In the genomic region with DNA sequence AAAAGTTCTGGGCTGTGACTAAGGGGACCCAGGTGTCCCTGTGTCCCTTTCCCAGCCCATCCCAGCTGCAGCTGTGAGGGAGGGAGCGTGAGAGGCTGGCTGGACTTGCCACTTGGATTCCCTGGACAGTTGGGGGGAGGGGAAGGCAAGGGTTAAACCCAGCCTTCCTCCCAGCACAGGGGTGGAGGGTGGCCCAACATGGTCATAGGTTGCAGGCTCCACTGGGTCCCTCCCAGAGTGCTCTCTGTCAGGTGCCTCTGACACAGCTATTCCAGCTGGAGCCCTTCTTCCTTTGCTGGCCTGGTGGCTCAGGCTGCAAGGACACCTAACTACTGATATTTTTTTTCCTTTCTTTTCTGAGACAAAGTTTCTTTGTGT, we compare ENCODE assay signal across 12 mouse cellular contexts. TPM values are rescaled to one million over a fixed set of nuclear protein-coding genes. Genes with fewer than 3 reads are reported as not detected.
A peak's percentile ranks its signal among the peaks of the same experiment; 100 is the strongest.
DNase-seq lines count a peak whose midpoint lies in the region; ATAC-seq and TF ChIP-seq lines count a peak whose summit lies in the region.
"Had no signal": no experiment of that assay in that cellular context is flagged by ENCODE, and none has a peak within 500 bp of the region (broad histone marks: within the 10 kb centered on the region; RNA-seq: fewer than 3 reads in every experiment).

No protein-coding gene starts in this region.

- no peak overlapping the region for H3K4me3 ChIP-seq in intestine, embryonic 14.5 days (ENCODE audit: low read depth, low read length)
- no peak overlapping the region for H3K4me3 ChIP-seq in intestine, postnatal 0 days (ENCODE audit: low read depth, low read length)
- no peak overlapping the region for H3K4me3 ChIP-seq in kidney, postnatal 0 days (replicated peaks; ENCODE audit: low read depth, low read length)
- H3K4me3 ChIP-seq in stomach, embryonic 14.5 days (ENCODE audit: low read depth, low read length) = no peak overlapping the region
- H3K4me3 ChIP-seq: limb, embryonic 15.5 days had no signal

- no CpG with 5 or more reads among the region's 1 CpGs for WGBS in intestine, embryonic 14.5 days
- WGBS in intestine, postnatal 0 days = 50% methylated on average over 1 of the region's 1 CpGs
- 67% methylated on average over 1 of the region's 1 CpGs for WGBS in kidney, postnatal 0 days
- 82% methylated on average over 1 of the region's 1 CpGs for WGBS in stomach, embryonic 14.5 days

- H3K36me3 ChIP-seq in intestine, embryonic 14.5 days (ENCODE audit: control insufficient read depth, insufficient read depth, low read length) = no peaks in the 10 kb centered on the region
- no peaks in the 10 kb centered on the region for H3K36me3 ChIP-seq in intestine, postnatal 0 days (ENCODE audit: control insufficient read depth, insufficient read depth)
- H3K36me3 ChIP-seq in kidney, postnatal 0 days (ENCODE audit: insufficient read depth, low read length) = no peaks in the 10 kb centered on the region
- no peaks in the 10 kb centered on the region for H3K36me3 ChIP-seq in stomach, embryonic 14.5 days (ENCODE audit: control insufficient read depth, insufficient read depth, low read length)
- H3K36me3 ChIP-seq: limb, embryonic 15.5 days had no signal

- H3K4me2 ChIP-seq in intestine, embryonic 14.5 days (ENCODE audit: low read length) = no peak overlapping the region
- H3K4me2 ChIP-seq in intestine, postnatal 0 days (replicated peaks; ENCODE audit: low read depth) = no peak overlapping the region
- H3K4me2 ChIP-seq in kidney, postnatal 0 days (ENCODE audit: low read length) = no peak overlapping the region
- no peak overlapping the region for H3K4me2 ChIP-seq in stomach, embryonic 14.5 days (replicated peaks; ENCODE audit: low read depth, low read length)
- H3K4me2 ChIP-seq: limb, embryonic 15.5 days had no signal

- H3K27me3 ChIP-seq in intestine, embryonic 14.5 days (replicated peaks; ENCODE audit: control insufficient read depth, insufficient read depth, low read length) = 0 out of 2 replicates have a peak, but pooled peaks cover 5% of the 10 kb centered on the region
- no peaks in the 10 kb centered on the region; the same call in 1 of the 2 replicates for H3K27me3 ChIP-seq in intestine, postnatal 0 days (replicated peaks; ENCODE audit: control insufficient read depth, insufficient read depth, low read length)
- H3K27me3 ChIP-seq in kidney, postnatal 0 days (ENCODE audit: insufficient read depth, low read length) = no peaks in the 10 kb centered on the region
- H3K27me3 ChIP-seq in stomach, embryonic 14.5 days (ENCODE audit: control insufficient read depth, insufficient read depth, low read length) = 0 out of 2 replicates have a peak, but pooled peaks cover under 1% of the 10 kb centered on the region

- H3K4me1 ChIP-seq in intestine, embryonic 14.5 days (replicated peaks; ENCODE audit: control insufficient read depth, insufficient read depth, low read length) = no peaks in the 10 kb centered on the region; the same call in 1 of the 2 replicates
- no peaks in the 10 kb centered on the region for H3K4me1 ChIP-seq in intestine, postnatal 0 days (replicated peaks; ENCODE audit: control insufficient read depth, insufficient read depth, low read length)
- H3K4me1 ChIP-seq in kidney, postnatal 0 days (replicated peaks; ENCODE audit: insufficient read depth, low read length) = 0 out of 2 replicates have a peak, but pooled peaks cover 10% of the 10 kb centered on the region
- H3K4me1 ChIP-seq in stomach, embryonic 14.5 days (ENCODE audit: control insufficient read depth, insufficient read depth, low read length) = peaks cover 22% of the 10 kb centered on the region
- H3K4me1 ChIP-seq: limb, embryonic 15.5 days had no signal

- no peak overlapping the region for H3K27ac ChIP-seq in intestine, embryonic 14.5 days (ENCODE audit: low read depth)
- no peak overlapping the region for H3K27ac ChIP-seq in intestine, postnatal 0 days (ENCODE audit: low read depth, low read length)
- peak overlapping the region; percentile 42; the same call in 1 of the 2 replicates for H3K27ac ChIP-seq in kidney, postnatal 0 days
- no peak overlapping the region; the same call in 1 of the 2 replicates for H3K27ac ChIP-seq in stomach, embryonic 14.5 days (ENCODE audit: low read length)
- H3K27ac ChIP-seq: limb, embryonic 15.5 days had no signal

- ATAC-seq in intestine, embryonic 14.5 days (replicated peaks; ENCODE audit: low FRiP score, low TSS enrichment, low read depth) = peak; percentile 56; the same call in 1 of the 2 replicates
- no peak for ATAC-seq in intestine, postnatal 0 days
- peak; percentile 76 for ATAC-seq in kidney, postnatal 0 days (replicated peaks; ENCODE audit: low FRiP score, low read depth)
- peak; percentile 75 for ATAC-seq in stomach, embryonic 14.5 days (ENCODE audit: insufficient number of reproducible peaks, insufficient read depth, low FRiP score, low read depth)
- ATAC-seq: forebrain, embryonic 16.5 days had no signal

- H3K9ac ChIP-seq in intestine, embryonic 14.5 days (ENCODE audit: low read length) = no peak overlapping the region
- no peak overlapping the region for H3K9ac ChIP-seq in intestine, postnatal 0 days (ENCODE audit: low read depth, low read length)
- H3K9ac ChIP-seq in kidney, postnatal 0 days (ENCODE audit: low read depth, low read length) = no peak overlapping the region
- H3K9ac ChIP-seq in stomach, embryonic 14.5 days (replicated peaks; ENCODE audit: low read depth, low read length) = no peak overlapping the region
- H3K9ac ChIP-seq: limb, embryonic 15.5 days had no signal

- no peaks in the 10 kb centered on the region for H3K9me3 ChIP-seq in intestine, embryonic 14.5 days (ENCODE audit: control insufficient read depth, low read length)
- H3K9me3 ChIP-seq in intestine, postnatal 0 days (ENCODE audit: control insufficient read depth) = no peaks in the 10 kb centered on the region
- H3K9me3 ChIP-seq in kidney, postnatal 0 days (replicated peaks; ENCODE audit: low read length) = no peaks in the 10 kb centered on the region
- no peaks in the 10 kb centered on the region for H3K9me3 ChIP-seq in stomach, embryonic 14.5 days (ENCODE audit: control insufficient read depth, low read depth, low read length)
- H3K9me3 ChIP-seq: limb, embryonic 15.5 days had no signal

- TF ChIP-seq CTCF in intestine, postnatal 0 days (IDR thresholded peaks at IDR 0.05; ENCODE audit: low read depth) = no peak
- TF ChIP-seq CTCF in kidney, postnatal 0 days (IDR thresholded peaks at IDR 0.05; ENCODE audit: low read depth) = no peak

- DNase-seq in adrenal gland, postnatal 14 days = peak; percentile 51
- DNase-seq in adrenal gland, adult 2 months = no peak
- DNase-seq in intestine, embryonic 14.5 days (ENCODE audit: low spot score) = no peak
- DNase-seq in kidney, postnatal 0 days (ENCODE audit: low spot score) = no peak
- no peak for DNase-seq in ovary, adult 18-20 months (ENCODE audit: low spot score)
- no peak for DNase-seq in spleen, postnatal 10 days (ENCODE audit: low spot score in 2 of 2)

RNA-seq across cellular contexts. Expression of a gene that starts 8.5 kb away (rescaled TPM):
- 2.6 TPM in 2 replicates for total RNA-seq in adrenal gland, postnatal 14 days (2021)
- total RNA-seq in adrenal gland, adult 2 months (2021) = 1 to 10 TPM; 1.6 to 1.9 TPM
- 1.1 and 1.5 TPM in 2 replicates for polyA plus RNA-seq in adrenal gland, adult 2 months (2012; rRNA removed)
- polyA plus RNA-seq in intestine, embryonic 14.5 days (2014; fragmentation: Nextera tagmentation; extraction: Ambion mirVana) = 0.66 and 0.85 TPM in 2 replicates
- 1.3 and 1.4 TPM in 2 replicates for polyA plus RNA-seq in intestine, postnatal 0 days (2015; fragmentation: Nextera tagmentation; extraction: Ambion mirVana)
- 10.3 and 10.5 TPM in 2 replicates for polyA plus RNA-seq in kidney, postnatal 0 days (2015; fragmentation: Nextera tagmentation; extraction: Ambion mirVana)
- 0.64 and 0.98 TPM in 2 replicates for polyA plus RNA-seq in stomach, embryonic 14.5 days (2014; fragmentation: Nextera tagmentation; extraction: Ambion mirVana)

RNA-seq across cellular contexts. Expression of a gene that starts 33.0 kb away (rescaled TPM):
- total RNA-seq in adrenal gland, postnatal 14 days (2021) = not detected in 2 replicates
- total RNA-seq in adrenal gland, adult 2 months (2021) = not detected
- polyA plus RNA-seq in adrenal gland, adult 2 months (2012; rRNA removed) = not detected in 2 replicates
- polyA plus RNA-seq in intestine, embryonic 14.5 days (2014; fragmentation: Nextera tagmentation; extraction: Ambion mirVana) = not detected in 2 replicates
- not detected in 2 replicates for polyA plus RNA-seq in intestine, postnatal 0 days (2015; fragmentation: Nextera tagmentation; extraction: Ambion mirVana)
- polyA plus RNA-seq in kidney, postnatal 0 days (2015; fragmentation: Nextera tagmentation; extraction: Ambion mirVana) = not detected in 2 replicates
- not detected in 2 replicates for polyA plus RNA-seq in stomach, embryonic 14.5 days (2014; fragmentation: Nextera tagmentation; extraction: Ambion mirVana)
- polyA plus RNA-seq: cortical plate, adult 2 months; forebrain, embryonic 16.5 days; testis, adult 2 months had no signal

RNA-seq across cellular contexts. Expression of a gene that starts 35.5 kb away (rescaled TPM):
- 1.9 and 9.9 TPM in 2 replicates for total RNA-seq in adrenal gland, postnatal 14 days (2021)
- under 1 TPM; 0.17 to 0.76 TPM for total RNA-seq in adrenal gland, adult 2 months (2021)
- polyA plus RNA-seq in adrenal gland, adult 2 months (2012; rRNA removed) = 1.3 and 2.2 TPM in 2 replicates
- polyA plus RNA-seq in intestine, embryonic 14.5 days (2014; fragmentation: Nextera tagmentation; extraction: Ambion mirVana) = 2.5 and 4.5 TPM in 2 replicates
- polyA plus RNA-seq in intestine, postnatal 0 days (2015; fragmentation: Nextera tagmentation; extraction: Ambion mirVana) = 3.7 and 4.4 TPM in 2 replicates
- polyA plus RNA-seq in kidney, postnatal 0 days (2015; fragmentation: Nextera tagmentation; extraction: Ambion mirVana) = 8.2 and 10.3 TPM in 2 replicates
- 3.2 and 3.8 TPM in 2 replicates for polyA plus RNA-seq in stomach, embryonic 14.5 days (2014; fragmentation: Nextera tagmentation; extraction: Ambion mirVana)

RNA-seq across cellular contexts. Expression of a gene that starts 53.5 kb away (rescaled TPM):
- total RNA-seq in adrenal gland, postnatal 14 days (2021) = 0.37 and 0.38 TPM in 2 replicates
- under 1 TPM; 0.14 to 0.31 TPM for total RNA-seq in adrenal gland, adult 2 months (2021)
- polyA plus RNA-seq in adrenal gland, adult 2 months (2012; rRNA removed) = 0.19 and 0.61 TPM in 2 replicates
- 0.07 and 0.08 TPM in 2 replicates for polyA plus RNA-seq in intestine, embryonic 14.5 days (2014; fragmentation: Nextera tagmentation; extraction: Ambion mirVana)
- 0.07 and 0.18 TPM in 2 replicates for polyA plus RNA-seq in intestine, postnatal 0 days (2015; fragmentation: Nextera tagmentation; extraction: Ambion mirVana)
- polyA plus RNA-seq in kidney, postnatal 0 days (2015; fragmentation: Nextera tagmentation; extraction: Ambion mirVana) = 0.10 and 0.12 TPM in 2 replicates
- polyA plus RNA-seq in stomach, embryonic 14.5 days (2014; fragmentation: Nextera tagmentation; extraction: Ambion mirVana) = not detected in 2 replicates
